In genomic region chr4:22880692-22881091, GRCm38 (mm10) we compare ENCODE assay signal across 21 mouse cellular contexts.
"Had no signal": no experiment of that assay in that cellular context is flagged by ENCODE, and none has a peak within 500 bp of the region (broad histone marks: within the 10 kb centered on the region; RNA-seq: fewer than 3 reads in every experiment).

No protein-coding gene starts in this region.

- H3K27ac ChIP-seq: kidney, postnatal 0 days; layer of hippocampus, adult 2 months; limb, embryonic 10.5 days; limb, embryonic 13.5 days; liver, embryonic 12.5 days; liver, embryonic 15.5 days; lung, embryonic 15.5 days; neural tube, embryonic 12.5 days; neural tube, embryonic 15.5 days had no signal

- H3K9ac ChIP-seq: limb, embryonic 13.5 days; liver, embryonic 12.5 days; liver, embryonic 15.5 days; lung, embryonic 15.5 days; neural tube, embryonic 12.5 days; neural tube, embryonic 15.5 days had no signal

- H3K9me3 ChIP-seq: limb, embryonic 10.5 days; limb, embryonic 13.5 days; liver, embryonic 12.5 days; liver, embryonic 15.5 days; lung, embryonic 15.5 days; neural tube, embryonic 15.5 days had no signal

- H3K27me3 ChIP-seq: limb, embryonic 13.5 days; liver, embryonic 12.5 days; liver, embryonic 15.5 days; lung, embryonic 15.5 days; megakaryocyte, embryonic 14.5 days; neural tube, embryonic 12.5 days; neural tube, embryonic 15.5 days had no signal

- ATAC-seq: liver, embryonic 12.5 days had no signal

- H3K4me1 ChIP-seq: limb, embryonic 10.5 days; limb, embryonic 13.5 days; liver, embryonic 12.5 days; liver, embryonic 15.5 days; lung, embryonic 15.5 days; megakaryocyte, embryonic 14.5 days; neural tube, embryonic 12.5 days; neural tube, embryonic 15.5 days had no signal

- H3K36me3 ChIP-seq: limb, embryonic 10.5 days; limb, embryonic 13.5 days; liver, embryonic 12.5 days; liver, embryonic 15.5 days; lung, embryonic 15.5 days; neural tube, embryonic 12.5 days; neural tube, embryonic 15.5 days had no signal

- DNase-seq: kidney, adult 2 months; kidney, postnatal 25 days; layer of hippocampus, adult 9-11 months; liver; lung, adult 18-20 months; lung, postnatal 10 days; lung, postnatal 36 days; retina, postnatal 1 day; thymus, adult 2 months; thymus, postnatal 14 days; thymus, postnatal 4 days had no signal

- H3K4me3 ChIP-seq: layer of hippocampus, adult 2 months; limb, embryonic 10.5 days; limb, embryonic 13.5 days; liver, embryonic 12.5 days; liver, embryonic 15.5 days; lung, embryonic 15.5 days; megakaryocyte, embryonic 14.5 days; neural tube, embryonic 12.5 days; neural tube, embryonic 15.5 days had no signal

- H3K4me2 ChIP-seq: limb, embryonic 13.5 days; liver, embryonic 12.5 days; liver, embryonic 15.5 days; lung, embryonic 15.5 days; neural tube, embryonic 12.5 days; neural tube, embryonic 15.5 days had no signal
